Mouse (Mus musculus): ENCODE results near the gene Tet1.

GRCm38 (mm10) chr10:62851578-62851977 is 57.2 kb downstream of the Tet1 start:
- TF ChIP-seq POLR2A (IDR thresholded peaks at IDR 0.05; ENCODE audit: insufficient read depth, low read length): no peak
- no peak for TF ChIP-seq CTCF (IDR thresholded peaks at IDR 0.05; ENCODE audit: low read depth, low read length)

All from ES-Bruce4 (cell line).